Mouse (Mus musculus) ovary, postnatal 36 days (tissue): ENCODE measurements at regions not wholly inside any gene's neighbourhood (a gene's known extent, or its start where the extent isn't known, plus 50 kb on each side); places are given as distances from the start of the nearest gene placed in this dataset.

Experiments
- DNase-seq: peaks from one replicate; pipeline ENCODE4 v3.0.0; 2022; ENCODE audit warnings: low spot score, mixed read lengths

- no peak for DNase-seq
These were observed 311.7 kb downstream of the Tmem132b start for GRCm38 (mm10) chr5:125843259-125843658.

GRCm38 (mm10) chr5:125849722-125850121 is 318.1 kb downstream of the Tmem132b start:
- DNase-seq, result no peak

DNA sequence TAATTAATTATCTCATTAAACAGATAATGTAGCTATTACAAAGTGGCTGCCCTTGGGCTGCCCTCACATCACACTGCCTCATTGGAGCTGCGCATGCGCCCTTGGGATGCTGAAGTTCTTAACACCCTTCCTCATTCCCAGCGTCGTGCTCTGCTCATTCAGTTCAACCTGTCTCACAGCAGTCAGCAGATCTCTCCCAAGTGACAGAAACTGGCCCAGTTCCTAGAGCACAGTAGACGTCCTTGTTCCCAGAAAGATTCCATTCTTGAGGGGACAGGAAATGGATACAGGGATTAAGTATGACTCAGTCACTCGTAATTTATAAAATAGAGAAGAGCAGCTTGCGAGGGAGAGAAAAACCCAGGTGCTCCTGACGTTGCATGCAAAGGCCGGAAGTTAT is 344.7 kb downstream of the Tmem132b start:
- DNase-seq, result no peak

- DNase-seq, result no peak
These were observed 357.3 kb downstream of the Tmem132b start for GRCm38 (mm10) chr5:125888840-125889239.

GRCm38 (mm10) chr5:125893864-125894263 is 362.3 kb downstream of the Tmem132b start:
- DNase-seq, result no peak

DNA sequence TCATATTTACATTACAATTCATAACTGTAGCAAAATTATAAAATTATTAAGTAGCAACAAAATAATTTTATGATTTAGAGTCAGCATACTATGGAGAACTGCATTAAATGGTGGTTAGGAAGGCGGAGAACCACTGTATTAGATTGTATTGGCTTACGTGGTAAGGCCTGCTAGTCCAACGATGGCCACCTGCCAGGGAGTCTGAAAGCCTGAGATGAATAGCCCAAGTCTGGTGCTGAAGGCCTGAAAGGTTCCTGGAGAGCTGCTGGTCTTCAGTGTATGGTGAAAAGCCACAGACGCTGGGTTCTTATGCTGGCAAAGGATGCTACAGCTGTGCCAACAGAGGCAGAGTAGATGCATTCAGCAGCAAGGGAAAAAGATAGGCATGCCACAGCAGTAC is 370.5 kb downstream of the Tmem132b start:
- DNase-seq, result no peak

DNA sequence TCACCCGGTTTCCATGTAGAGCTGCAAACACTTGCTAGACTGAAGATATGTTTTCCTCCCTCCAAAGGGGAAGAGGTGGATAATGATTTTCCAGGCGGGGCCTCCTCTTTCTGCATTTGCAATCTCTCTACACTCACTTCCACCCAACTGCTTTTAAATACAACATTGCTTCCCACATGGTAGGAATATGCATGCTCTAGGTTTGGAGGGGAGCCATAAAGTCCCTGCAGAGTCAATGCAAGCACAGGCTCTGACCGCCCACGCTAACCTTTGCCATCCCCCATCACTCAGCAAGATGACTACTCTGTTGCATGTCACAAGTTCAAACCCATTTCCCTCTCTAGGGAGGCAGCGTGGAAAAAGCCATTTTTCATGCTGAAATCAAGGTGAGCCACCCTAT is 372.9 kb downstream of the Tmem132b start:
- no peak for DNase-seq

- no peak for DNase-seq
These were observed 375.8 kb downstream of the Tmem132b start for GRCm38 (mm10) chr5:125907332-125907731.

- no peak for DNase-seq
These were observed 376.3 kb downstream of the Tmem132b start for GRCm38 (mm10) chr5:125907909-125908308.

DNA sequence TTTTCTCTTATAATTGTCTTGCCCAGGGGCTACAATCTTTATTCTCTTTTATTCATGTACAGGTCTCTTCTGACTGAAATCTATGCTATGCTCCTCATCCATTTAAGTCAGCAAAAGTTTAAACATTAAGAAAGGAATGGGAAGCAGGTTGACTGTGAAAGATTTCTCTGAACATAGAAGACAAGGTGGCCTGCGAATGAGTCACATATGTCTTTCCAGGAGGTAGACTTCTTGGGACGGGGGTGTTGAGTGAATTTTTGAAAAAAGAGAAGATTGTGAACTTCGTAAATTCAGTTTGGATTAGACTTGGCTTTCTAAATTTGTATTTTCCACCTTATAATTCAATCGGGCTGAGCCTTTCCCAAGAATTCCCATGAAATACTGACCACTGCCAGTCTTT is 384.3 kb downstream of the Tmem132b start:
- DNase-seq, result no peak

GRCm38 (mm10) chr5:125920965-125921364 is 389.4 kb downstream of the Tmem132b start:
- DNase-seq, result no peak

- DNase-seq, result no peak
These were observed 394.4 kb downstream of the Tmem132b start for GRCm38 (mm10) chr5:125925856-125926497.

- no peak for DNase-seq
These were observed 399.9 kb downstream of the Tmem132b start for GRCm38 (mm10) chr5:125931502-125931901.

- no peak for DNase-seq
These were observed 407.8 kb downstream of the Tmem132b start for GRCm38 (mm10) chr5:125939416-125939815.

DNA sequence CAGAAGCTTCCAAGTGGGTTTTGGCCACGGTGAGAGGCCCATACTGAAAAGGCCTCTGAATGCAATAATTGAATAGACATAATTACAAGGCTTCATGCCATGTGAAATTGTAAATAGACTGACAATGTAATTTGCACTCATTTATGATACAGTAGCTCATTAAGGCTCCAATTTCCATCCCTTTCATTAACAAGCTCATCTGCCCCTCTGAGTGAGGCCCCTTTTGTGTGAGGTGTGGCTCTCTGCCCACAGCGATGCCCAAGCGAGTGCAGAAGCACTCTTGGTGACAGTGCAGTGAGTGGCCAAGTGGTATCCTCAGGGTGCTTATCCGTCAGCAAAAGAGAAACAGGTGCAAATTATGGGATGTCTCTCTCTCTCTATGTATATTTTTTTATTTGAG is 415.2 kb downstream of the Tmem132b start:
- no peak for DNase-seq

DNA sequence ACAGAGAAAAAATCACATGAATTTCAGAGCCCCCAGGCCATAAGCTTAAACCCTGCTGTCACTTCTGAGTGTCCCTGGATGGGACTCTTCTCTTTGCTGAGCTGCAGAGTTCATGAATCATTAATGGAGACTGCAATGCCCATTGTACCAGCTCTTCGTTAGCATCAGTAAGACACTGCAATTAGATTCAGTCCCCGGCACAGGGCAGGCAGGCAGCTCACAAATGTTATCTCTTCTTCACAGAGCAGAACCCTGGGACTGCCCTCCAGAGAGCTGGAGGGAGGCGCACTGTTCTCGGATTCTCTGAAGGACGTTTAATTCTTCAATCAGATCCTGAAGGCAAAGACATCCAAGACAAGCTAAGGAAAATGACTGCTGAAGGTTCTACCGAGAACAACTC is 420.1 kb downstream of the Tmem132b start:
- no peak for DNase-seq

- no peak for DNase-seq
These were observed 432.5 kb downstream of the Tmem132b start for GRCm38 (mm10) chr5:125964039-125964438.

DNA sequence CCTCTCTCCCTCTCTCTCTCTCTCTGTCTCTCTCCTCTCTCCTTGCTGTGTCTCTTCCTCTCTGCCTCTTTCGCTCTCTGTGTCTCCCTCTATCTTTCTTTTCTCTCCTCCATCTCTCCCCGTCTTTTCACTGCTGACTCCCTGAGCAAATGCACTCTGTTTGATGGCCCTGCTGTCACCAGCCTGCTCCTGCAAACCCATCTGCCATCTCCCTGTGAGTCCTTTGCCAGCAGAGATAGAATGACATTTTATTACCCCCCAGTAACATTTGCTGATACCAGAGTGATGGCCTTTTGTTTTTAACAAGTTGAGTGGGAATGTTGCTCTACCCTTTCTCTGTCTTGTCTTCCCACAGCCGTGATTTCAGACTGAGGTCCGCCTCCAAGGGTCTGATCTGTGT is 436.6 kb downstream of the Tmem132b start:
- DNase-seq, result no peak

DNA sequence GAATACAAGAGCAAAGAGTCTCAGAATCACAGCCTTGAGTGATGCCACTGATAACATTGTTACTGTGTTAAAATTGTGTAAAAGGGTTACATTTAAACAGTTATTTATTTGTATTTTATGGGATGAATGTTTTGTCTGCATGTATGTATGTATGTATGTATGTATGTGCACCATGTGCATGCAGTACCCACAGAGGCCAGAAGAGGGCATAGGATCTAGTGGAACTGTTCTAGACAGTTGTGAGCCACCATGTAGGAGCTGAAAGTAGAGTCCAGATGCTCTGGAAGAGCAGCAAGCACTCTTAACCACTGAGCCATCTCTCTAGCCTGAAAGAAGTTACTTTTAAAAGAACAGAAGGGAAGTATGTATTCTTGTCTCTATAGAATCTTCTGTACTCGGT is 442.5 kb downstream of the Tmem132b start:
- no peak for DNase-seq

GRCm38 (mm10) chr5:125979801-125980200 is 448.2 kb downstream of the Tmem132b start:
- DNase-seq, result no peak

GRCm38 (mm10) chr5:125985356-125985755 is 453.8 kb downstream of the Tmem132b start:
- no peak for DNase-seq

DNA sequence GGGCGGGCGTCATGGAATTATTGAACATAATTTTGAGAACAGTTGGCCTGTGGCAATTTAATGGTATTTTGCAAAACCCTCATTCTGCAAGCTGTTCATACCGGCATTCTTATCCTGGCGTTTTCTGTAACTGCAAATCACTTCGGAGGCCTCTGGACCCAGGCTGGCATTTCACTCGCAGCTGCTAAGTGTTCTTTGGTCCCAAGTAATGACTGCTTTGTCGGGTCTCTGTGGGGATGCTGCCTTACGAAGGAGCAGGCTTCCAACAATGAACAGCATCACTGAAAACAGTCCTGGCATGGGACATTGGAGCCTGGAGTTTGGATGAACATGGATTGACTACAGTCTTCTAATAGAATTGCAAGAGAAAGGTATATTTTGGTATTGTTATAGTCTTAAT is 465.6 kb downstream of the Tmem132b start:
- no peak for DNase-seq

DNA sequence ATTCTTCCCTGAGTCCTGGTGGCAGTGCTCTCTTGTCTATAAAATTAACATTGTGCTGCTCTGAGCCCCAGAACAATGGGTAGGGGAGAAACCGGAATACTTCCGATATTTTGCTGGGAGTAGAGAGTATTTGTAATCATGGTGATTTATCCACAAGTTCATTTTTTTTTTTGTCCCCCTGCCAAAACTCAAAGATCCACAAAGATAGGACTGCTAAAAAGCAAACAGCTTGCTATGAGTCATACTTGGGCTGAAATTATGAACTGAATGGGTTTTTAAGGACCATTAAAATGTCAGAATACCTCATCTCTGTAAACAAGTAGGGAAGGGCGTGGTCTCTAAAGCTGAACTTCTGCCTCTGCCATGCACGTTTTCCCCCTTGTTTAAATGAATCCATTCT is 476.3 kb downstream of the Tmem132b start:
- DNase-seq, result no peak

DNA sequence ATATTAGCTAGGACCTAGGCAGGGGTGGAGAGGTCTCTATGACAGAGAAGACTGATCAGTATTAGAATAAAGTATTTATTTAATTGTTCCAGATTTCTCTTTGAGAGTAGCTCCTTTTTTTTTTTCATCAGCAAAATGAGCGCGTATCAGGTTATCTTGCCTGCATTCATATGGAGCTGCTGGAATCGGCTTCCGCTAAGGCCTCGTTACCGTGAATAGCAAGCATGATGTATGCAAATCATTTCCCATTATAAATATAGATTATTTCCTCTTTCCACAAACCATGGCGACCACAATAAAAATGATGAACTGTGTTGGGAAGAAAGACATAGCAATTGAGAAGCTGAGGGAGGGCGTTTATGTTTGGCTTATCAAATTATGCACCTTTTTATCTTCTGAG is 476.7 kb downstream of the Tmem132b start:
- no peak for DNase-seq

DNA sequence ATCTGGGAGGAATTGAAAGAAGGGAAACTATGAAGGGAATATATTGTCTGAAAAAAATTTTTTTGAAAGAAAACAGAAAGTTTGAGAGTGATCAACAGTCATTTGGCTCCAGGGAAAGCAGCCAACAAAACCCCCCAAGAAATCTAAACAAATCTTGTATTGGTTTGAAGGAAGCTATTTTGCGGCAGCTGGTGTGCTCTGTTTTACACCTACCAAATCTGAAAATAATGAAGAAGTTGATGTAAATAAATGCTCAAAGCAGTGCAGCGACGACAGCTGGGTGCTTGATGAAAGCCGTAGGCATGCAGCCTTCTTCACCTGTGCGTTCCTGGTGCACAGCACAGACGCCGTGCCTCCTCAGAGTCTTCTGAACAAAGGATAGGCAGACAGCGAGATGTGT is 488.2 kb downstream of the Tmem132b start:
- DNase-seq, result no peak
